Mouse (Mus musculus) forebrain, embryonic 10.5 days (tissue): ENCODE results near the gene Ablim1. TPM values are rescaled to one million over a fixed set of nuclear protein-coding genes. Genes with fewer than 3 reads are reported as not detected.

ENCODE experiments used
- DNase-seq: peaks from one replicate; pipeline ENCODE4 v3.0.0-alpha.2; 2017; ENCODE audit warnings: low spot score; ENCODE audit errors: extremely low spot score
- H3K27ac ChIP-seq: fragments of 300-500 bp; sonication (generic); 2 replicates; pipeline ENCODE4 v1.5.1; 2016; ENCODE audit warnings: mild to moderate bottlenecking
- H3K27me3 ChIP-seq: fragments of 300-500 bp; sonication (generic); 2 replicates; pipeline ENCODE4 v1.6.1; 2016; ENCODE audit warnings: mild to moderate bottlenecking; ENCODE audit not compliant: poor library complexity, severe bottlenecking
- H3K36me3 ChIP-seq: fragments of 300-500 bp; sonication (generic); replicated peaks from 2 replicates; pipeline ENCODE4 v1.6.1; 2016; ENCODE audit warnings: mild to moderate bottlenecking, moderate library complexity
- H3K4me1 ChIP-seq: fragments of 300-500 bp; sonication (generic); 2 replicates; pipeline ENCODE4 v1.6.1; 2016
- H3K4me3 ChIP-seq: fragments of 300-500 bp; sonication (generic); 2 replicates; pipeline ENCODE4 v1.5.1; 2016; ENCODE audit warnings: mild to moderate bottlenecking, moderate library complexity
- H3K9me3 ChIP-seq: fragments of 300-500 bp; sonication (generic); 2 replicates; pipeline ENCODE4 v1.6.1; 2016; ENCODE audit warnings: mild to moderate bottlenecking, moderate library complexity
- WGBS: fragments of 180-500 bp; shearing (Covaris S2); methylation state at CpG from one replicate; pipeline ENCODE4 v1.1.7; 2016; 5-methylcytosine and 5-hydroxymethylcytosine counted together
- polyA plus RNA-seq: library from polyadenylated mRNA; unstranded; fragments of >200 nt; fragmentation: Nextera tagmentation; extraction: Ambion mirVana; gene quantifications from 2 replicates; pipeline ENCODE4 v1.2.1, GENCODE M21; 2016

Gene Ablim1
- polyA plus RNA-seq, 1 experiment from 2014 or later, result 21.0 TPM

DNA sequence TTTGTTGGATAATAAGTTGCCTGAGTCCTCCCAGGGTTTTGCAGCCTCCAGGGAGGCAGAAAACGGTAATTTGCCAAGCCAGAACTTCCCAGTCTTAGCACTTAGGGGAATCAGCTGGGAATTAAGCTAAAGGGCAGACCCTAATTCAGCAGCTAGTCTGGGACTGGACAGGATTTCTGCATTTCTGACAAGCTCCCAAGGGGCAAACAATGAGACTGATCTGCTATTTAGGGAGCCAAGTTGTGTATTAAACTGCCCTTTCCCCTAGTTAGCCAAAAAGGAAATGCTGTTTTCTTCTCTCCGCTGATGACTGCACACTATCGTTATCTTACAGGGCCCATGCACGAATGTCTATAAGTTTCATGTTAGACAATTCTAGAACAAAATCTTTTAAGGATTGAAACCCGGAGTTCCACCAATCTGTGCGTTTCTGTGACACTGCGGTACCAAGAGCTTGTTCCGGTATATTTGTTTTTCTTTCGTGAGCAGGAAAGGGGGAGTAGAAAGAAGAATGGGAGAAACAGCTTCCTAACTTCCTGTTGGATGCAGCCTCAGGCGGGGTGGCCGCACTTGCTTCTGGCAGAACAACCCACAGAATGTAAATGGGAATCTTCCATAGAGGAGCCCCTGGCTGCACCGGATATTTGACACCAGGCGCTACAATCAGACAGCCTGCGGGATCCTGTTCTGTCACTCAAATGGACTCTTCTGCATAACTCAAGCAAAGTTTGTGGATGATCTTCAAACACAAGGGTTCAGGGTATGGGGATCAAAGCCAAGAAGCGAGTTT is 297.5 kb downstream of the Ablim1 start:
- Histone ChIP-seq H3K4me3 (no peak overlapping the region), H3K27me3 (0 out of 2 replicates have a peak, but pooled peaks cover 12% of the 10 kb centered on the region), H3K36me3 (no peaks in the 10 kb centered on the region), H3K4me1 (peaks cover 40% of the 10 kb centered on the region), H3K27ac (no peak overlapping the region), H3K9me3 (no peaks in the 10 kb centered on the region)
- DNase-seq, result no peak
- 62% methylated on average over 15 of the region's 15 CpGs for WGBS

- Histone ChIP-seq H3K9me3 (no peaks in the 10 kb centered on the region), H3K27ac (no peak overlapping the region), H3K4me3 (no peak overlapping the region), H3K4me1 (peaks cover 45% of the 10 kb centered on the region), H3K27me3 (peaks cover 22% of the 10 kb centered on the region), H3K36me3 (no peaks in the 10 kb centered on the region)
- no peak for DNase-seq
- WGBS, result 90% methylated on average over 3 of the region's 3 CpGs
Measured at GRCm38 (mm10) chr19:57014808-57015207, 299.9 kb downstream of the Ablim1 start.

DNA sequence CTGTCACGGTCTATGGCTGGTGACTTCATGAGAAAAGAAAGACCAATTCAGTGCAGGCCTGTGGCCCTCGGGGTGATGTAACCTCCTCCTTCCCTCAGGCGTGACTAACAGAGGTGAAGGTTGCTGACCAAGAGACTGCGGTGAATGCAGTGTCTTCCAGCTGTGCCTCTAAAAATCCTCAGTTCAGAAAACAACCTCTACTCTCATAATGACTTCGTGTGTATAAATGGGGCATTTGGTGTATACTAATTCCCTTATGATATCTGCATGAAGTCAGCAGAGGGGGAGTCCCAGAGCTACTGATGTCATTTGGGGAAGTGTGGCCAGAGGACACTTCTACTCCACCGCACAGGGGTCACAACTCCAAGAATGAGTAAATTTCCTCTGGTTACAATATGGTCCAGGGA is 301.4 kb downstream of the Ablim1 start:
- DNase-seq, result no peak
- peaks cover 57% of the 10 kb centered on the region for H3K4me1 ChIP-seq
- H3K27me3 ChIP-seq, result peaks cover 37% of the 10 kb centered on the region
- H3K4me3 ChIP-seq, result no peak overlapping the region
- no peaks in the 10 kb centered on the region for H3K36me3 ChIP-seq
- H3K9me3 ChIP-seq, result no peaks in the 10 kb centered on the region
- H3K27ac ChIP-seq, result no peak overlapping the region
- 51% methylated on average over 6 of the region's 6 CpGs for WGBS

GRCm38 (mm10) chr19:57012068-57012467 is 302.7 kb downstream of the Ablim1 start:
- Histone ChIP-seq H3K36me3 (no peaks in the 10 kb centered on the region), H3K9me3 (no peaks in the 10 kb centered on the region), H3K27ac (no peak overlapping the region), H3K27me3 (peaks cover 49% of the 10 kb centered on the region), H3K4me3 (no peak overlapping the region), H3K4me1 (peaks cover 60% of the 10 kb centered on the region)
- DNase-seq, result no peak
- WGBS, result 79% methylated on average over 3 of the region's 3 CpGs

DNA sequence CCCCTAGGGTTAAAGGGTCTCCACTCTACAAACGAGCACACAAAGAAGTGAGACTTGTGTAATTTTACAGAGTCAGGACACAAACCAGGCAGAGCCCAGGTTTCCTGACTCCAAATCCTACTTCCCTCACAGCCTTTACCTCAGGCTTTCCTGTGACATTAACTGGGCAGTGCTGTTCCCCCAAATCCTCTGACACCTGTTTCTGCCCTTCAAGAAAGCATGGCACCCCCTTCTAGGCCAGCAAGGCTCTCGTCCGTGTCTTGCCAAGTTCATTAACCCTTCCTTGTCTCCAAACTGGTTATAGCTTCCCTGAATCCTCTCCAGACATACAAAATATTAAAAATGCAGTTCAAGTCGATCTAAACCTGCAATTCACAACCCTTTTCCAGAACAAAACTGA is 304.7 kb downstream of the Ablim1 start:
- Histone ChIP-seq H3K36me3 (no peaks in the 10 kb centered on the region), H3K27me3 (peaks cover 65% of the 10 kb centered on the region), H3K4me3 (no peak overlapping the region), H3K27ac (0 out of 2 replicates have a peak overlapping the region, but pooled peaks have one; percentile 35), H3K4me1 (peaks cover 57% of the 10 kb centered on the region), H3K9me3 (no peaks in the 10 kb centered on the region)
- 47% methylated on average over 4 of the region's 4 CpGs for WGBS
- no peak for DNase-seq

GRCm38 (mm10) chr19:57009653-57010052 is 305.1 kb downstream of the Ablim1 start:
- 63% methylated on average over 4 of the region's 4 CpGs for WGBS
- peaks cover 64% of the 10 kb centered on the region for H3K27me3 ChIP-seq
- no peaks in the 10 kb centered on the region for H3K9me3 ChIP-seq
- peaks cover 57% of the 10 kb centered on the region for H3K4me1 ChIP-seq
- H3K4me3 ChIP-seq, result no peak overlapping the region
- H3K36me3 ChIP-seq, result no peaks in the 10 kb centered on the region
- DNase-seq, result no peak
- 0 out of 2 replicates have a peak overlapping the region, but pooled peaks have one; percentile 35 for H3K27ac ChIP-seq

DNA sequence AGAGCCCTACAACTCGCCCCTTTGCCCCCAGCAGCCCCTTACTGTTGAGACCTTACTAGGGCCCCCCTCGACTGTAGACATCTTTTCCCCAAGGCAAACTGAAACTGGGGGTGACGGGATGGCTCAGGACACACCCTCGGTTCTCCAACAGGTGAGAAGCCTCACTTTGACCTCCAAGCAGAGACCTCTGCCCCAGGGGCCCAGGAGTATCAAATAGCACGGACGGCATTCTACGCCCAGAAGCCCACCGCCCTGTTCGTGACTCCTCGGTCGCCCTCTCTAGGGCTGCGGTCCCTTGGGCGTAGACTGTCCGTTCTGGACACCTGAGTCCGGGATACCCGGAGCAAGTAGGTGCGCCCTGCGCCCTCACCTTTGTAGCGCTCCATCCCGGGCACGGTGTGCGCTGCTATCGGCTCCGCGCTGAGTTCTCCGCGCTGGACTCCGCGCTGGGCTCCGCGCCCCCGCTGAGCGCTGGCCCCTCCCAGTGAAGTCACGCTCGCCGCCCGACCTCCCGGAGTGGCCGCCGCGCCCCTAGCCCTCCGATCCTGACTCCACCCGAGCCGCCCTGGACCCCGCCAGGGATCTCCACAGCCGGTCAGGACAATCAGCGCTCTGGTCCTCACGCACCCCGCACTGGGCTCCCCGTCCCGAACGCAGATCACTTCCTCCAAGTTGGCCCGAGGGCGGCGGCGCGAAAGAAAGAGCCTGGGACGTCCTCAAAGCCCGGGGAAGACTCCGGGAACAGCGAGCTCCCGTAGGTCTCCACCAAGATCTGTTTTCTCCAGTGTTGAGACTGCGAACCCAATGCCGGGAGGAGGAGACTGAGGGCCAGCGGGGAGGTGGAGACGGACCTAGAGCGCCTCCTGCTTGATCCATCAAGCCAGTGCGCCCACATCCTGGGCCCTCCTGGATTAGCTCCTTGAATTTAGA is 306.7 kb downstream of the Ablim1 start, which contains the start of gene Afap1l2:
Gene Afap1l2 (minus strand): TSS at position 448 of the 930 bp plus-strand sequence.
- H3K4me3 ChIP-seq, result peak within 1 kb of the TSS; percentile 64
- H3K4me1 ChIP-seq, result peaks cover 54% of the 10 kb centered on the region
- H3K36me3 ChIP-seq, result no peaks in the 10 kb centered on the region
- H3K9me3 ChIP-seq, result no peaks in the 10 kb centered on the region
- WGBS, result 2% methylated on average over 68 of the region's 68 CpGs
- DNase-seq, result peak; percentile 30
- peak within 1 kb of the TSS; percentile 76 for H3K27ac ChIP-seq
- H3K27me3 ChIP-seq, result peaks cover 60% of the 10 kb centered on the region

DNA sequence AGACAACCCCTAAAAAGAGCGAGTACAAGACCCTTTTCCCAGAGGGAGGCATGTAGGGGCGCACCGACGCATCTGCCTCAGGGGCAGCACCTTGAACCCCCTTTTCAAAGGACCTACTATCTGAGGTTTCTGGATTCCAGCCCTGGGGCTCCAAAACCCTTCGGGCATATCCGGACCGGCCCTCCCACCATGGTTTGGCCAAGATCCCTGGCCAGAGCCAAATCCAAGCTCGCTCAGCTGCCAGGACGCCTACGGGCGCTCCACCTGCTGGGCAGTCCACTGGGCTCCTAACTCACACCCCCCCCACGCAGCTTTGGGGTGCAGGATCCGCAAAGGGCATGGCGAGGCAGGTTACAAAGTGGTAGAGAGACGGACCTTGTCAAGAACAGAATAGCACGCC is 307.4 kb downstream of the Ablim1 start:
- Histone ChIP-seq H3K27me3 (peaks cover 60% of the 10 kb centered on the region), H3K4me1 (peaks cover 53% of the 10 kb centered on the region), H3K4me3 (peak overlapping the region; percentile 64), H3K27ac (no peak overlapping the region), H3K36me3 (no peaks in the 10 kb centered on the region), H3K9me3 (no peaks in the 10 kb centered on the region)
- no peak for DNase-seq
- WGBS, result 59% methylated on average over 16 of the region's 16 CpGs

- H3K27me3 ChIP-seq, result peaks cover 60% of the 10 kb centered on the region
- DNase-seq, result no peak
- WGBS, result 51% methylated on average over 13 of the region's 13 CpGs
- H3K4me1 ChIP-seq, result peaks cover 57% of the 10 kb centered on the region
- H3K4me3 ChIP-seq, result no peak overlapping the region
- H3K36me3 ChIP-seq, result no peaks in the 10 kb centered on the region
- no peaks in the 10 kb centered on the region for H3K9me3 ChIP-seq
- no peak overlapping the region for H3K27ac ChIP-seq
Measured at GRCm38 (mm10) chr19:57006841-57007240, 307.9 kb downstream of the Ablim1 start.

- no peak overlapping the region for H3K4me3 ChIP-seq
Measured at GRCm38 (mm10) chr19:57005062-57005461, 309.7 kb downstream of the Ablim1 start.

DNA sequence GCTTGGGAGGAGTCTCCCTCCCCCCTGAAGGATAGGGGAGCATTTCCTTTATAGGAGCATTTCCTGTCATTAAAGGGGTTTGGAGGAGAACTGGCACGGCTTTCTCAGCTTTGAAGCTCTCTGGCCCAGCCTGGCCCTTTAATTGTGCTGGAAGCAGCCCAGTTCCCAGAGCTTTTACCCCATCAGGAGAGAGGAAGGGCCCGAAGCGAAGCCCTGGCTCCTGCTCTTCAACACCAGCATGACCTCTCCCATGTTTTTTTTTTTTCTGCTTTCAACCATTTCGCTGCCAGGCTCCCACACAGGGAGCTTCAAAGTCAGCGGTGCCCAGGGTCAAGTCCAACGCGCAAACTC is 311.3 kb downstream of the Ablim1 start:
- WGBS, result 56% methylated on average over 7 of the region's 7 CpGs
- H3K4me3 ChIP-seq, result no peak overlapping the region
- no peak for DNase-seq
- H3K27me3 ChIP-seq, result peaks cover 37% of the 10 kb centered on the region
- peak overlapping the region; percentile 66; the same call in 1 of the 2 replicates for H3K27ac ChIP-seq
- H3K9me3 ChIP-seq, result no peaks in the 10 kb centered on the region
- no peaks in the 10 kb centered on the region for H3K36me3 ChIP-seq
- H3K4me1 ChIP-seq, result peaks cover 50% of the 10 kb centered on the region

More at GRCm38 (mm10) chr19:57005062-57005461, 309.7 kb downstream of the Ablim1 start:
- no peak for DNase-seq
- Histone ChIP-seq H3K27me3 (peaks cover 53% of the 10 kb centered on the region), H3K36me3 (no peaks in the 10 kb centered on the region), H3K9me3 (no peaks in the 10 kb centered on the region), H3K27ac (no peak overlapping the region), H3K4me1 (peaks cover 51% of the 10 kb centered on the region)
- WGBS, result 92% methylated on average over 4 of the region's 4 CpGs

GRCm38 (mm10) chr19:57002741-57003459 is 311.8 kb downstream of the Ablim1 start:
- no peaks in the 10 kb centered on the region for H3K9me3 ChIP-seq
- no peak for DNase-seq
- H3K36me3 ChIP-seq, result no peaks in the 10 kb centered on the region
- H3K27ac ChIP-seq, result peak overlapping the region; percentile 66; the same call in 1 of the 2 replicates
- WGBS, result 78% methylated on average over 12 of the region's 12 CpGs
- peaks cover 31% of the 10 kb centered on the region for H3K27me3 ChIP-seq
- H3K4me1 ChIP-seq, result peaks cover 45% of the 10 kb centered on the region
- no peak overlapping the region for H3K4me3 ChIP-seq
